Mouse (Mus musculus) kidney, adult 2 months (tissue): ENCODE data around the gene Ctse.

Experiments used
- CTCF ChIP-seq: fragments of 200-500 bp; conservative IDR thresholded peaks from 2 replicates; pipeline ENCODE4 v1.5.1; 2011; ENCODE audit warnings: low read depth, mild to moderate bottlenecking, control low read depth, low read length, moderate library complexity, mixed read lengths; ENCODE audit not compliant: insufficient read depth, insufficient read length
- POLR2A ChIP-seq: fragments of 200-500 bp; IDR thresholded peaks from one replicate; pipeline ENCODE4 v1.6.1; 2011; ENCODE audit warnings: low read depth, low read length, control low read depth

GRCm38 (mm10) chr1:131606719-131607118 lies 31.4 kb upstream of the Ctse start:
- TF ChIP-seq CTCF (no peak), POLR2A (no peak)
